Mouse (Mus musculus) gonadal fat pad, adult 2 months (tissue): ENCODE data around the gene Gm28051. TPM values are rescaled to one million over a fixed set of nuclear protein-coding genes. Genes with fewer than 3 reads are reported as not detected.

Experiments
- DNase-seq: peaks from one replicate; pipeline ENCODE4 v3.0.0-alpha.2; 2012; ENCODE audit warnings: low read depth
- polyA plus RNA-seq: library from polyadenylated mRNA; depleted of rRNA; stranded (reverse); fragments of >200 nt; gene quantifications from 2 replicates; pipeline ENCODE4 v1.2.3, GENCODE M21; 2012

Gm28051 gene
- polyA plus RNA-seq, 1 experiment, result not detected

DNA sequence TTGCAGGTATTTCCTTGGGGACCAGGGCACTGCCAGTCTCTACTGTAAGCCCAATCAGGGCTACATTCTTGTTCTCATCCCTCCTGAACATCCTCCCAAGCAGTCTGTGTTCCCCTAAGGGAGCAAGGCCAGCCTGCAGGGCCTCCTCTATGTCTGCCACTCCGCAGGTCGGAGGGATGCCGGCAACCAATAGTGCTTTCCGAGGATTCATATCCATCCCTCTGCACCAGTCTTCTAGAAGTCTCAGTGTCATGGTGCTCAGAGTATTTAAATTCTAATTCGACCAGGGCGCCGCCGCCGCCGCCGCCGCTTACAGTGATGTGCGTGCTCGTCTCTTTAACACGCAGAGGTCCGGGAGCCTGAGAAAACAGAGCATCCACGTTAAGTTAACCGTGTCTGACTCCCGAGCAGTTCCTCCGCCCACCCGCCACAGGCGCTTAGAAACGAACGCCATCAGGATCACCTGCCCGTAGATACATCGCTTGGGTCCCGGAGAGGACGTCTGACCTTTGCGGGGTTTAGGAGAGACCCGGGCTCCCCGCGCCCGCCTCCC is 14.5 kb downstream of the Gm28051 start:
- DNase-seq, result no peak

DNA sequence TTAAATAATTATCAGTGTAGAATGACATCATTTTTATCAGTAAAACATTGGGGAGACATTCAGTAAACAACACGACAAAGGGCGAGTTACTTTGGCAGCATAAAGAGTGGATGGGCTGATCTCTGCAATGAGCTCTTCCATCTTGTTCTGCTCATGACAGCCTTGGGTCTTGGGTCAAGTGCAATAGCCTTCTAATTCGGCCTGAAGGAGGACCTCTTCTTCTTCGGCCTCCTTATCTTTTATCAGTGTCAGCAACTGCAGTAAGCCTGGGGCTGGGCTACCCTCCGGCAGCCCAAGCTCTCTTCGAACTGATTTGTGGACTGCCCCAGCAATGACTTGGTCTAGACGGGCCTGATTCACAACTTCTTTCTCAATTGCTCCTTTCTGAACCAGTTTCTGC is 15.5 kb downstream of the Gm28051 start:
- DNase-seq, result no peak

DNA sequence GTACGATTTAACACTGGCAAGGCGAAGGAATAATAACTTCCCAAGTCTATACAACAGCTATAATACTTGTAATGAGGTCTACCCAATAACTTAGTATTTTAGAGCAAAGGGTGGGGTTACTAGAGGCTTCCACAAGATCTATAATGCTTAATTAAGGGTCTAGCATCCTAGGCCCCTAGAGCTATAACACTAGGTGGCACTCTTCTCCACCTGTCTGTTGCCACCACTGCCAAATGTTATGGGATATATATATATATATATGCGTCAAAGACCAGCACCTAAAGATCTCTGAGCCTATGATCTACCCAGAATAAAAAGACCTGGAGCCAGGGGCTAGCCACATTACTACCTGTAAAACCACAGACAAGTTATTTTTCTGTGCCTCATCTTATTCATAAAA is 17.3 kb downstream of the Gm28051 start:
- DNase-seq, result no peak

DNA sequence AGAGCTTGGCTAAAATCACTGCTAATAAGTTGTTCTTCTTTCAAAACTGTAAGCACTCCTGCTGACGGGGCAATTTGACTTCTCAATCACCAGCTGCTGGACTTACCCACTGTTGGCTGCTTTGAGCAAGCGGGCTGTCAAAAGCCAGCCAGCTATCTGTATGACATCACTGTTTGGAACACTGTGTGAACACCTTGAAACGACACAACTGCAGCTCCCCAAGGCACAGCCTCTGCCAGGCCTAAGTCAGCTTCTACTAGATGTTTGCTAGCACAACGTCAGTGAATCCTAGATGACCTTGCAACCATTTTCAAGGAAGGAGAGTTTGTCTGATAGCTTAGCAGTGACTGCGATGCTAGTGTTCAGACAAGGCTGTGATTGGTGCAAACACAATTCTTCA is 18.5 kb downstream of the Gm28051 start:
- DNase-seq, result no peak

DNA sequence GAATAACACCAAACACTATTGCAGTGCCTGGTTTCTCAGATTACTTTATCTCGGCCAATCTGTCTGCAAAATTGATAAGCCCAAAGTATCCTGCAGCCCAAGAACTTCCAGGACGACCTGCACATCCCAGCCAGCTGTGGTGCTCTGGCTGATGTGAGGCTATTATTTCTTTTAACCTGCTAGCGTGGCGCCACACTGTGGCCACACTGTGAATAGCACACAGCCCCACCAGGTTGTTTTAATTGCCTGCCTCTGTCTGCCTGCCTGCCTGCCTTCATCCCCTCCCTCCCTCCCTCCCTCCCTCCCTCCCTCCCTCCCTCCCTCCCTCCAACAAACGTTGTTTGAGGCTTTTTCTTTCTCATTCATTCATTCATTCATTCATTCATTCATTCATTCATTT is 24.2 kb downstream of the Gm28051 start:
- no peak for DNase-seq

DNA sequence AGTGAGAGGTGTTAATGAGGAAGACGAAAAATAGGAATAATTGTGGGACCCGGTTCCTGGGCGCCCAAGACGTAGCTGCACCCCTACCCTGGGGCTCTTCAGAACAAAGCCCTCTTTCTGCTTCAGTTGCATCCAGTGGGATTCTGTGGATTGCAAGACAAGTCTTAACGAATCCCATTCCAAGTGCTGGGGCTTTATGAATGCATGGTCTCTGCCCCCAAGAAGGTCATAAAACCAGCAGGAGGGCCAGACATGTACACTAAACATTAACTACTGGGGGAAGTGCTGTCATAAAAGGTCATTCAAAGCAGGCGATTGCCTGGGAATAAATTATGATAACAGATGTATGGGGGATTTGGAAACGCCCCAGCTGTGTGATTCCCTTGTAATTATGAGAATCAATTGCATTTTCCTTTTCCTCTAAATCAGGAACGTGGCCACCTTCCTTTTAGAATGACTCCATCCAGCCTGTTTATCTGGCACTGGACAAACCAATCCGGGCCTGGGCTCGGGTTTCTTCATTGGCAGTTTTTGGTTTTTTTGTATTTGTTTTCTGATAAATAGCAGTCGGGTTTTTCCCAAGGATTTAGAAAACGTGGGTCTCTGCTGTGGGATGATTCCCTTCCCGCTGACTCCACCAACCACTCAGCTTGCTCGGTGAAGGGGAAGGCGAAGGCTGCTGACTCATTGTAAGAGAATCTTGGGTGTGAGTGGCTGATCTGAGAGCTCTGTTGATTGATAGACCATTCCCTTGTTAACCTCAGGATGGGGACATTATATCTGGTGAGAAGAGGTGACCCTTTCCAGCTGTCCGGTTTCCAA is 26.6 kb downstream of the Gm28051 start:
- no peak for DNase-seq

DNA sequence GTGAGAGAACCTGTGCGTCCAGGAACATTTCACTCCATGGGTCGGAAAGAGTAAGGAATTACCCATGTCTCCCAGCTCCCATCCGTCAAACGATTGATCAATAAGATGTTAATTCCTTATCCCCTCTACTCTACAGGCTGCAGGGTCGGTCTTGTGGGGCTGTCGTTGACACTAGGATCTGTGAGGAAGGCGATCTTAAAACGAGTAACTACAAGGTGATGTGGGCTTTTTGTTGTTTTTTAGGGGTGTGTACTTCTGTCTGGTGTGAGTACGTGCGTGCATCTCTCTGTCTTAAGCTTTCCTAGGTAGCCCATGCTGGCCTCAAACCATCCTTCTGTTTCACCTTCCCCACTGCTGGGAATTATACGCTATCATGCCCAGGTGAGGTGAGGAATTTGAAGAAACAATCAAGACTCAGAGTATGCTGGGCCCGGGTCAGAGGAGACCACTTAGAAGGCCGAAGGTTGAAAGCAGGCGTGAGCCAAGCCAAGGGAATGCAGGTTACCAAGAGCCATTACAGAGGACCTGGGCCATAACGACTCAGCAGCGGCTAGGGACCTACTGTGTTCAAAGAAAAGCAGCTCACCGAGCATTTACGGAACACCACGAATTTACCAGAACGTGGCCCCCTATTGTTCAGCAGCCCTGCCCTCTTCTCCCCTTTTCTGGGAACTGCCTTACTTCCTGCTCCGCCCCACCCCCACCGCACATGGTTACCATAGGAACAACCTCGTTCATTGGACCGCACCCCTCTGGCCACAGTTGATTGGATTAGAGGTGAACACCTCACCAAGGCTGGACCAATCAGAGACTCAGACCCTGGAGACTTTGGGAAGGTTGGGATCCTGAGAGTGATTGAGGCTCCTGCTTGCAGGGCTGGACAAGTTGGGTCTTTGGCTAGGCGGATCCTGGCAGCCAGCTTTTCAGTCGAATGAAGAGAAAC is 27.4 kb downstream of the Gm28051 start:
- peak; percentile 56 for DNase-seq

DNA sequence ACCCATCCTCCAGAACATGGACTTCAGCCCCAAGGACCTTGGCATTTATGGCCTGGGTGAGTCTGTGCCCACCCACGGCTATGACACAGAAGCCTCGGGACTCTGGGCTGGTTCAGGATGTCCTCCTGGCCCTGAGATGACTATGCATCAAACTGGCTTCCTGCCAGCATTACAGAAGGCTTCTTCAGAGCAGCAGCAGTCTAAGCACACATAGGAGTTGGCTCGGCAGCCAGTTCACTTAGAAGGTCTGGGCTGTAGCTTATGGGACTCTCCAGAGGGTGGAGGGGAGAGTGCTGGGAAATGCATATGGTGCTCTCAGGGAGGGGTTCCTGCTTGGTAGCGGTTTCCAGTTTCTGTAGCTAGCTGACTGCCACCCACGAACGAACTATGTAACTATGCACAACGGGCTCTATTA is 31.8 kb downstream of the Gm28051 start:
- no peak for DNase-seq

DNA sequence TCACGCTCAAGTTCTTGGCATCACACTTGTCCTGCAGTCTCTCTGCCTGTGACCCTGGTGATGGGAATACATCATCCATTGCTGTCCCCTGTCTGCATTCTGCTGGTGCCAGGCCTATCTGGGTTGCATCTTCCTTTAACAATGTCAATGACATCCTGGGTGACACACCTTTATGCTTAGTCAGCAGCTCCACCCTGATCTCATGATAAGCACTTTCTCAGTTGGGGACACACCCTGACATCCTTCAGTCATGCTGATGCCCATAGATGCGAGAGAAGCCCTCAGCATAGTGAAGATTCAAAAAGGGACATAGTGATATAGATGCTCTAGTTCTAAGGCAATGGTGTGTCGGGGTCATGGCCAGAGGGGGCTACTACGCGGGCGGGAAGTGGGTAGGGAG is 32.4 kb downstream of the Gm28051 start:
- DNase-seq, result no peak

DNA sequence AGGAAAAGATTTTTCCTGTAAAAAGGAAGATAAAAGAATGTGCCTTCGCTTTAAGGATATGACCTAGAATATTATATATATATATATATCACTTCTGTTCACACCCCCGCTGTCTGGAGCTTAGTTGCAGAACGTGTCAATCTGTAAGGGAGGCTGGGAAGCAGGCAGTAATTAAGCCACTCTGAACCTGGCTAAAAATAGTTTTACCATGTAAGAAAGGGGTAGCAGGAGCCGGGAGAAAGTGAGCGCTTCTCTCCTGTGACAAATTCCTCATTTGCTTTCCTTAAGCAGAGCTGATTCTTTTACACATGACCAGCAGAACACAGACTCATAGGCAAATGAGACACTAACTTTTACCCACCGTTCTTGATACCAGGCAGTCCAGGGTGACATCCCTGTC is 33.7 kb downstream of the Gm28051 start:
- no peak for DNase-seq

DNA sequence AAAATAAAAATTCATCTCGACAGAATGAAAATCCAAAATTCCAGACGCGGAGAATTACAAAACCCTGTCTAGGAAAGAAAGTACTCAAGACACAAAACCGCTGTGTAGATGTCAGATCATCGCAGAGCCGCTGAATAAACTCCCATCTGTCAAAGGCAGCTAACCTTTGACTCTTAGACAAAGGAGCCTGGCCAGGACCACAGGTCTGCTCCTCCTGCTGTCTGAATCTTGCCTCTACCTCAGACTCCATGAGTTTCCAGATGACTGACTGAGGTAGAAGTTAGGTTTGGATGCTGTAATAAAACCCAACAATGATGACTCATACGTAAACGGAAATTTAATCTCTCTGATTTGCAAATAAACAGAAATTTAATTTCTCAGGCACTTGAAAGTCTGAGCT is 34.6 kb downstream of the Gm28051 start:
- no peak for DNase-seq

DNA sequence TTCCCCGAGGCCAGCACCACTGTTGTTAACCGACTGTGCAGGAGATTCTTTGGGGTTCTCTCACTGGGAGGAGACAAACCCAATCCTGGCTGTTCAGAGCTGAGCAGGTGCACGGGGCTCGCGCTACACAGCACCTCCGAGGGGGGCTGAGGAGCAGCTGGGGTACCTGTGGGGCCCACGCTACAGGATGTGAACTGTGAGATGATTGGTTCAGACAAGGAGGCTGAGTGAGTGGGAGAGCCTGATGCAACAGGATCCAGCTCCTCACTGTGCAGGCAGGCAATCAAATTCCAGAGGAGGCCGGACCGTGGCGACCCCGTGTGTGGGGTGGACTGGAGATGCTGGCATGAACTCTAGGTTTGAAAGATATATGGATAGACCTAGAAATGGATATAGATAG is 35.1 kb downstream of the Gm28051 start:
- DNase-seq, result no peak

DNA sequence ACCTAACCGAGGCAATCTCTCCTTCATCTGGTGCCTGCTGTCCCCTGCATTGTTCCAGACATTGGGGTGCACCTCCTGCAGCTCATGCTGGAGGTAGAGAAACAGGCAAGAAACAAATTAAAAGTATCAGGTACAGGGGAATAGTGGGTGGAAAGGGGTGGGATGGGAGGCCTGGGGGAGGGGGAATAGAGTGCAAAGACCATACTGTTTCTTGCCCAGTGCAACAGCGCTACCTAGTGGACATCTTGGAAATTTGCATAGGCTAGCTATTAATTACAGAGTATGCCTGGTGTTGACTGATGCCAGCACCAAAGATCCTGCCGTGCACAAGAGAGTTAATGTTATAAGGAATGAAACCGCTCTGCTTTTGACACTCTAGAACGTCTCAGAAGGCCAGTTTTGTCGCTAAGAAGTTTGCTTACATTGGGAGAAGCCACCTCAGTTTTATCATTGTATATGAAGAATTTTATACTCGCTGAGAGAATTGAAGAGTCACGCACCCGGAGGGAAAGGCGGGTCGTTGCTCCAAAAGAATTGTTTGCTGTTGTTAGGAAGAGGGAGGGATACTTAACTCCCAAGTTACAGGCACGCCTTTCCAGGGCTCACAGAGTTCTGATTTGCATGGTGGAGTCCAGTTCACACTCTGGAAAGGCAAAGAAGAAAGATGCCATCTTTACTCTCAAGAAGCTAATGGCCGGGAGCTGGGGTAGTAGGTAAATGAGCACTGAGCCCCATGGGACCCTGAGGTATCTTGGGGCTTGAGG is 37.8 kb downstream of the Gm28051 start:
- DNase-seq, result no peak

DNA sequence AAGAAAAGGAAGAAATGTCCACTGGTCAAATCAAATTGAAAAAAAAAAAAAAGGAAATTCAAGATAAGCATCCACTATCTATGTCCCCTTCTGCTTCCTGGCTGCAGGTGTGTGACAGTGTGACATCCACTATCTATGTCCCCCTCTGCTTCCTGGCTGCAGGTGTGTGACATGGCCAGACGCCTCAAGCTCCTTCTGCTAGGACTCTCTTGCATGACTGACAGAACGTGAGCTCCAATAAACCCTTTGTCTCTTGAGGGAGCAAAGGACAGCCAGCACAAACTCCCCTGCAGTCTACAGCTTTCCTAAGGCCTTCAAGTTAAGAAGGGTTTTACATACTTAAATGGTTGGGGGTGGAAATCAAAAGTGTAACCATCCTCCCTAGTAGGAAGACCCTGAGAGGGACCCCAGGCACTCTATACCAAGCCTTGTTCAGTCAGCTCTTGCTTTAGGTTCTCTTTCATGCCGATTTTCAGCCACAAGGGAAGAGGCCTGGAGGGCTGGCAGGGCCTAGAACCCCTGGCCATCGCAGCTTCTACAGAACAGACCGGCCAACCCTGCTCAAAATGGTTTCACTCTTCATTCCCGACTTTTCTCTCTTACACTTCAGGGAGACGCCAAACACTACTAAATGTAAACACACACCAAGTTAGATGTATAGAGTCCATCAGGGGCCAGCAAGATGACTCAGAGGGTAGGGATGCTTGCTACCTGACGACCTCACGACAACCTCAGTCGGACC is 42.7 kb downstream of the Gm28051 start:
- no peak for DNase-seq

DNA sequence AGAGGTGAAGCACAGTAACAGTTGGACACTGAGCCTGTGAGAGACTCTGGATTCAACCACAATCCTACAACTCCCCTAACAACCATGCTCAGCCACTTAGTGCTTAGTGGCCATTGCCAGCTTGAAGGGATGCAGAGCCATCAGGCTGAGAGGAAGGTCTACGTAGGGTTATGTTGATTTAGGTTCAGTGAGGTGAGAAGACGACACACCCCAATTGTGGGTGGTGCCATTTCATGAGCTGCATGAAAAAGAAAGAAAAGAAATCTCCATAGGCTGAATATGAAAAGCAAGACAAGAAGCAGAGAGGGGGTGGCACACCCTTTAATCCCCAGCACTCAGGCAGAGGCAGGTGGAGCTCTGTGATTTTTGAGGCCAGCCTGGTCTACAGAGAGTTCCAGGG is 43.4 kb downstream of the Gm28051 start:
- DNase-seq, result no peak

DNA sequence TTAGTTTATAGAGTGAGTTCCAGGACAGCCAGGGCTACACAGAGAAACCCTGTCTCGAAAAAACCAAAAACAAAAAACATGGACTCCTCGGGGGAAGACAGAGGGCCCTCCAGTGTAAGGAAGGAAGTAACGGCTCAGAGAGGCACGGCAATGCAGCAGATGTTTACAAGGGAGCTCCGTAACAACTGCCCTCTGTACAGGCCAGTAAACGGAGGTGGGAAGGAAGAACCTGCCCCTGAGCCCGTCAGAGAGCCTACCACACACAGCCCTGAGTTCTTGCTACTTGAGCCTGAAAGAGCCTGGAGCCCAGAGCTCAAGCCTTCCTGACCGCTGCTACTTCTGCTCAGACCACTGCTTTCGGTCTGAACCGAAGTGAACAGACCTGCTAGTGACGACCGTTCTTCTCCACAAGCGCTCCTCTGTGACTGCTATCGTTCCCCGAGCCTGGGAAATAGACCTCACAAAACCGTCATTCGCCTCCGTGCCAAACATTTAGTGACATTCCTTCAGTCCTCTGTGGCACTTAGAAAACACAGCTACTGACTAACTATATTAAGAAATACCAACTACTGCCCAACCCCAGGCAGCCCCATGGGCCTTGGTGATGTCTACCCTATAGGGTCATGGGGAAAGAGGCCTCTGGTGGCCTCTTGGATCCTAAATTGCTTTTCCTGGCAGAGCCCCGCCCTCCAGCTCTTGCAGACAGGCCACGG is 44.3 kb downstream of the Gm28051 start:
- no peak for DNase-seq

DNA sequence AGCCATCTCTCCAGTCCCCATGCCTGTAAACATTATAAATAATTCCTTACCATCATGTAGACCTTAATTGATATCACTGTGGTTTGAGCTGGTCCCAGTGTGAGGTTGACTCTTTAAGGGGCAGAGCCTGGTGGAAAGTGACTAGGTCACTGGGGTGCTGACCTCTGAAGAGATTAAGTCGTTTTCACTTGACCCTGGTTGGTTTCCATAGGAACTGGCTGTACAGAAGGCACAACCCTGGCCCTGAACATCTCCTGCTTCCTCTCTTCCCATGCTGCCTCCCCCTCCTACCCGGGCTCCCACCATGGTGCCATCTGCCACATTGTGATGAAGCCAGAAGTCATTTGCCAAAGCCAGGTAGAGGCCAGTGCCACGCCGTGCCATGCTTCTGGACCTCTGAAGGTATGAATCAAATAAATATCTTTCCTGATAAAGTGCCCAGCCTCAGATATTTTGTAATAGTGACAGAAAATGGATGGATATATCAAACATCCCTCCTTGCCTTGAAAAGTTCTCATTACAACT is 46.7 kb downstream of the Gm28051 start:
- no peak for DNase-seq

DNA sequence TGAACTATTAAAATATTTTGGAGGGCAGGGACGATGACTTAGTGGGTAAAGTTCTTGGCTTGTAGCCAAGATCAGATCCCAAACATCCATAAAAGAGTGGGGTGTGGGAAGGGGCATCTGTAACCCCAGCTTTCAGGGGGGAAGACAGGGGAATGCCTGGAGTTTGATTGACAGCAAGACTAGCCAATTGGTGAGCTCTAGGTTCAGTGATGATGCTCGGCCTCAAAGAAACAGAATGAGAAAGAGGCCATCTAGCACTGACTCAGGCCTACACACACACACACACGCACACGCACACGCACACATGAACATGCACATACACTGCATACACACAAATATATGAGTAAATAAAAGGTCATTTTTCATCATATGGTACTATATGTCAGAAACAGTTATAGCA is 47.7 kb downstream of the Gm28051 start:
- no peak for DNase-seq

DNA sequence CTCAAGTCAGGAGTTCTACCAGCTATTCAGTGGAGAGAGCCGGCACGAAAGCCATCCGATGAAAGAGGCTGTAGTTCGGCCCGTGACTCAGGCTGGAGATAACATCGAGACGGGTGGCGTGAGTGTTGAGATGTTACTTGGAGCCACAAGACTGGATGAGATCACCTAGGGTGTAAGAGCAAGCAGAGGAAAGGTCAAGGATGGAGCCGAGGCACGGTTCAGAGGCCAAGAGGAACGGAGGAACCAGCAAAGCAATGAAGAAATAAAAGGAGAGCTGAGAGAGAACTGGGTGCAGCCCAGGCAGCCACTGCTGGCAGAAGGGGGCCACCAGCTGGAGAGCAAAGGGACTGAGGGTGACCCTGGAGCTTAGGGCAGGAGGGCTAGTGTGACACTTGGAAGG is 49.3 kb downstream of the Gm28051 start:
- DNase-seq, result no peak

DNA sequence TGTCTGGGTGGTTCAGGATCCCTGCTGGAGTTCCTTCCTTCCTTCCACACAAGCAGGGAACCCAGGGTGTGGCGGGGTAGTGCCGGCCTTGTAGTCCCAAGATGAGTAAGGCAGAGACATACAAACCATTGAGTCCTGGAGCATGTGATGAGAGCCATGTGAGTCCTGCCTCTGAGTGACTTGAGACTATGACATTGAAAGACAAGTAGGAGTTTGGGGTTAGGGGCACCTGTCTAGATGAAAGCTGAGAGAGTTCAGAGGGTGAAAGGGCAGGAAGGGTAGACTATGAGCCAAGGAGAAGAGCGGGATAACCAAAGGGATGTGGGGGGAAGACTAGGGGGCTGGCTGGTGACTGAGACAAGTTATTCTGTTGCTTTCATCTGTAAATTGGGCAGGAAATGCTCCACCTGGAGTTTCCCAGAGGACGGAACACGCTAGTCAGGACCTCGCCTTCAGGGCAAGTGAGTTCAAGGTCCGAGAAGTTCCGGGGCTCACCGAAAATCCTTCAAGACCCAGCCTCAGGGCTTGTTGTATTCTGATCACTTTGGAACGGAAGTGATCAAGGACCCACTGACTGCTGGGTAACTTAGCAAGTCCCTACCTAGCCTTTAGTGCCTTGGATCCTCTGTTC is 50.6 kb downstream of the Gm28051 start:
- no peak for DNase-seq
